Mouse (Mus musculus): ENCODE data around the gene Qsox1. TPM values are rescaled to one million over a fixed set of nuclear protein-coding genes. Genes with fewer than 3 reads are reported as not detected.
A peak's percentile ranks its signal among the peaks of the same experiment; 100 is the strongest.

The Qsox1 gene
- total RNA-seq, 2 experiments from 2014 or later: 54.5 to 79.0 TPM

GRCm38 (mm10) chr1:155747911-155748310, 64.8 kb downstream of the Qsox1 start:
- DNase-seq: no peak

- DNase-seq: no peak
Observed at GRCm38 (mm10) chr1:155747011-155747410, 65.7 kb downstream of the Qsox1 start.

GRCm38 (mm10) chr1:155742411-155743363, 70.0 kb downstream of the Qsox1 start:
- DNase-seq: peak; percentile 35

GRCm38 (mm10) chr1:155741988-155742387, 70.7 kb downstream of the Qsox1 start:
- DNase-seq: no peak

- no peak for DNase-seq
Observed at GRCm38 (mm10) chr1:155741378-155741945, 71.2 kb downstream of the Qsox1 start.

- peak; percentile 30 for DNase-seq
Observed at GRCm38 (mm10) chr1:155740622-155741377, 71.9 kb downstream of the Qsox1 start.

- DNase-seq: no peak
Observed at GRCm38 (mm10) chr1:155737809-155738383, 74.8 kb downstream of the Qsox1 start.

GRCm38 (mm10) chr1:155737017-155737808, 75.5 kb downstream of the Qsox1 start:
- DNase-seq: no peak

GRCm38 (mm10) chr1:155736096-155736825, 76.4 kb downstream of the Qsox1 start:
- no peak for DNase-seq

- DNase-seq: no peak
Observed at GRCm38 (mm10) chr1:155731156-155731555, 81.5 kb downstream of the Qsox1 start.

- DNase-seq: no peak
Observed at GRCm38 (mm10) chr1:155729113-155729795, 83.4 kb downstream of the Qsox1 start.

GRCm38 (mm10) chr1:155727830-155728229, 84.9 kb downstream of the Qsox1 start:
- no peak for DNase-seq

Other genes with a start within 250 kb of the Qsox1 start
- not detected for gene Lhx4, start 61.2 kb downstream of the Qsox1 start, total RNA-seq (2021)
- 10 to 100 TPM; 28.7 to 40.0 TPM for gene Cep350, start 160.4 kb upstream of the Qsox1 start, total RNA-seq (2021)
- gene Tor1aip2, start 222.5 kb upstream of the Qsox1 start, total RNA-seq (2021): 100 to 1,000 TPM; 103 to 106 TPM
- gene Tor1aip1, start 223.6 kb upstream of the Qsox1 start, total RNA-seq (2021): 10 to 100 TPM; 82.9 to 85.4 TPM